Mouse (Mus musculus) stomach, postnatal 0 days (tissue): Measurements from ENCODE around the gene Zfp683. TPM values are rescaled to one million over a fixed set of nuclear protein-coding genes. Genes with fewer than 3 reads are reported as not detected.

Source experiments
- ATAC-seq: fragments of 200-750 bp; cut with Nextera tagmentation; 2 replicates; pipeline ENCODE4 v1.8.0; 2017; ENCODE audit not compliant: low FRiP score, low TSS enrichment
- DNase-seq: peaks from one replicate; pipeline ENCODE4 v3.0.0-alpha.2; 2016; ENCODE audit warnings: low spot score
- H3K27ac ChIP-seq: fragments of 300-500 bp; sonication (generic); replicated peaks from 2 replicates; pipeline ENCODE4 v1.5.1; 2014; ENCODE audit warnings: mild to moderate bottlenecking, control low read depth
- H3K27me3 ChIP-seq: fragments of 300-500 bp; sonication (generic); 2 replicates; pipeline ENCODE4 v1.6.1; 2014; ENCODE audit warnings: low read length; ENCODE audit not compliant: control insufficient read depth, insufficient read depth
- H3K36me3 ChIP-seq: fragments of 300-500 bp; sonication (generic); 2 replicates; pipeline ENCODE4 v1.6.1; 2014; ENCODE audit warnings: low read length, mixed read lengths; ENCODE audit not compliant: control insufficient read depth, insufficient read depth
- H3K4me1 ChIP-seq: fragments of 300-500 bp; sonication (generic); replicated peaks from 2 replicates; pipeline ENCODE4 v1.6.1; 2014; ENCODE audit warnings: antibody characterized with exemption; ENCODE audit not compliant: control insufficient read depth, insufficient read depth
- H3K4me2 ChIP-seq: fragments of 300-500 bp; sonication (generic); replicated peaks from 2 replicates; pipeline ENCODE4 v1.6.1; 2014; ENCODE audit warnings: low read depth, mild to moderate bottlenecking, control low read depth, moderate library complexity
- H3K4me3 ChIP-seq: fragments of 300-500 bp; sonication (generic); 2 replicates; pipeline ENCODE4 v1.5.1; 2014; ENCODE audit warnings: low read depth, low read length, control low read depth
- H3K9ac ChIP-seq: fragments of 300-500 bp; sonication (generic); 2 replicates; pipeline ENCODE4 v1.6.1; 2014; ENCODE audit warnings: mild to moderate bottlenecking, low read length, control low read depth, mixed read lengths
- H3K9me3 ChIP-seq: fragments of 300-500 bp; sonication (generic); 2 replicates; pipeline ENCODE4 v1.6.1; 2016; ENCODE audit warnings: low read length; ENCODE audit not compliant: control insufficient read depth
- CTCF ChIP-seq: IDR thresholded peaks from 2 replicates; pipeline ENCODE4 v1.5.1; 2016; ENCODE audit warnings: antibody characterized with exemption, low read depth, mild to moderate bottlenecking, moderate library complexity
- EP300 ChIP-seq: optimal IDR thresholded peaks from 2 replicates; pipeline ENCODE3; 2016; ENCODE audit warnings: antibody characterized with exemption
- WGBS: fragments of 180-500 bp; shearing (Covaris S2); extraction: QIAGEN DNeasy Blood & Tissue Kit; methylation state at CpG from one replicate; pipeline ENCODE4 v1.1.7; 2014; 5-methylcytosine and 5-hydroxymethylcytosine counted together
- polyA plus RNA-seq: library from polyadenylated mRNA; unstranded; fragments of >200 nt; fragmentation: Nextera tagmentation; extraction: Ambion mirVana; gene quantifications from 2 replicates; pipeline ENCODE4 v1.2.1, GENCODE M21; 2015

Gene Zfp683
- polyA plus RNA-seq, 1 experiment from 2014 or later = not detected

- H3K36me3 ChIP-seq = no peaks in the 10 kb centered on the region
- peak overlapping the region; percentile 74 for H3K27ac ChIP-seq
- peak overlapping the region; percentile 35; the same call in 1 of the 2 replicates for H3K9ac ChIP-seq
- H3K27me3 ChIP-seq = no peaks in the 10 kb centered on the region; the same call in 1 of the 2 replicates
- DNase-seq (peak; percentile 83), ATAC-seq (peak; percentile 51)
- 15% methylated on average over 23 of the region's 23 CpGs for WGBS
- H3K4me3 ChIP-seq = peak overlapping the region; percentile 27; the same call in 1 of the 2 replicates
- peak overlapping the region; percentile 47 for H3K4me2 ChIP-seq
- no peaks in the 10 kb centered on the region for H3K9me3 ChIP-seq
- 0 out of 2 replicates have a peak, but pooled peaks cover 3% of the 10 kb centered on the region for H3K4me1 ChIP-seq
- TF ChIP-seq CTCF = no peak
- no peak for TF ChIP-seq EP300
Measured at GRCm38 (mm10) chr4:134065431-134066004, 11.9 kb downstream of the Zfp683 start.

DNA sequence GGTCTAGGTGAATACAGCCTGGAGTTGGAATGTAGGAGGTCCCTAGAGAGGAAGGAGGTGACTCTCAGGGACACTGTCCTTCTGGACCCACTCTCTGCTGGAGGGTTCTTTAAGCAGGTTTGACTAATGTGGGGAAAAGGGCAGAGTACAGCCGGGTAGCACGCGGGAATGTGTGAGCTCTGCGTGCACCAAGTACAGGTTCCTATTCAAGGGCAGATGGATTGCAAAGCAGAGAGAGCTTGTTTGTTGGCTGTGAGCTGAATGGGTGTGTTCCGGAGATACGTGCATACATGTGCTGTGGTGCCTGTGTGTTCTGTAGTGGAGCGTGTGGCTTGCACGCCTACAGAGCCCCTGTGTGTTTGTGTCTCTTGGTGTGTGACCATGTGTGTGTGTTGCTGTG lies 13.7 kb downstream of the Zfp683 start:
- peak overlapping the region; percentile 88 for H3K27ac ChIP-seq
- no peaks in the 10 kb centered on the region for H3K9me3 ChIP-seq
- H3K9ac ChIP-seq = peak overlapping the region; percentile 43; the same call in 1 of the 2 replicates
- DNase-seq (peak; percentile 71), ATAC-seq (peak; percentile 74)
- 59% methylated on average over 8 of the region's 8 CpGs for WGBS
- no peaks in the 10 kb centered on the region for H3K36me3 ChIP-seq
- no peak overlapping the region for H3K4me3 ChIP-seq
- H3K4me1 ChIP-seq = 0 out of 2 replicates have a peak, but pooled peaks cover 3% of the 10 kb centered on the region
- TF ChIP-seq CTCF (no peak), EP300 (no peak)
- no peaks in the 10 kb centered on the region for H3K27me3 ChIP-seq
- H3K4me2 ChIP-seq = peak overlapping the region; percentile 47; the same call in 1 of the 2 replicates

GRCm38 (mm10) chr4:134067833-134068544 lies 14.4 kb downstream of the Zfp683 start:
- ATAC-seq = peak; percentile 74
- Histone ChIP-seq H3K4me1 (0 out of 2 replicates have a peak, but pooled peaks cover 3% of the 10 kb centered on the region), H3K9ac (no peak overlapping the region), H3K4me2 (no peak overlapping the region), H3K36me3 (no peaks in the 10 kb centered on the region), H3K27ac (peak overlapping the region; percentile 88), H3K27me3 (no peaks in the 10 kb centered on the region), H3K4me3 (no peak overlapping the region), H3K9me3 (no peaks in the 10 kb centered on the region)
- peak; percentile 69 for DNase-seq
- TF ChIP-seq CTCF (0 out of 2 replicates have a peak, but pooled peaks have one; percentile 5), EP300 (no peak)
- WGBS = 63% methylated on average over 7 of the region's 7 CpGs

GRCm38 (mm10) chr4:134068793-134069580 lies 15.3 kb downstream of the Zfp683 start:
- Histone ChIP-seq H3K4me2 (no peak overlapping the region), H3K36me3 (no peaks in the 10 kb centered on the region), H3K4me3 (no peak overlapping the region), H3K27ac (peak overlapping the region; percentile 88; the same call in 1 of the 2 replicates), H3K4me1 (0 out of 2 replicates have a peak, but pooled peaks cover 3% of the 10 kb centered on the region), H3K9me3 (no peaks in the 10 kb centered on the region), H3K27me3 (no peaks in the 10 kb centered on the region), H3K9ac (no peak overlapping the region)
- WGBS = 80% methylated on average over 4 of the region's 4 CpGs
- DNase-seq (no peak), ATAC-seq (no peak)
- no peak for TF ChIP-seq CTCF
- TF ChIP-seq EP300 = no peak

GRCm38 (mm10) chr4:134078694-134079093 lies 25.1 kb downstream of the Zfp683 start:
- Histone ChIP-seq H3K4me3 (no peak overlapping the region), H3K27me3 (no peaks in the 10 kb centered on the region), H3K9ac (no peak overlapping the region), H3K27ac (no peak overlapping the region), H3K9me3 (no peaks in the 10 kb centered on the region), H3K4me2 (no peak overlapping the region), H3K4me1 (no peaks in the 10 kb centered on the region), H3K36me3 (no peaks in the 10 kb centered on the region)
- WGBS = 32% methylated on average over 3 of the region's 3 CpGs
- DNase-seq (peak; percentile 74), ATAC-seq (no peak)
- TF ChIP-seq EP300 (no peak), CTCF (peak; percentile 79)
